Mouse (Mus musculus): ENCODE measurements around the gene Klf6.
A peak's percentile ranks its signal among the peaks of the same experiment; 100 is the strongest.

Gene Klf6

GRCm38 (mm10) chr13:5863408-5863891 is 2.2 kb downstream of the Klf6 start:
- DNase-seq (ENCODE audit: low read depth): peak; percentile 87

GRCm38 (mm10) chr13:5864265-5865097 is 3.2 kb downstream of the Klf6 start:
- DNase-seq (ENCODE audit: low read depth): peak; percentile 60

GRCm38 (mm10) chr13:5865098-5865415 is 3.8 kb downstream of the Klf6 start:
- no peak for DNase-seq (ENCODE audit: low read depth)

GRCm38 (mm10) chr13:5866091-5866490 is 4.8 kb downstream of the Klf6 start:
- DNase-seq (ENCODE audit: low read depth): no peak

- no peak for DNase-seq (ENCODE audit: low read depth)
Observed at GRCm38 (mm10) chr13:5866532-5866931, 5.2 kb downstream of the Klf6 start.

- no peak for DNase-seq (ENCODE audit: low read depth)
Observed at GRCm38 (mm10) chr13:5868376-5868775, 7.1 kb downstream of the Klf6 start.

- no peak for DNase-seq (ENCODE audit: low read depth)
Observed at GRCm38 (mm10) chr13:5869433-5869832, 8.2 kb downstream of the Klf6 start.

GRCm38 (mm10) chr13:5869842-5870241 is 8.6 kb downstream of the Klf6 start:
- DNase-seq (ENCODE audit: low read depth): no peak

- DNase-seq (ENCODE audit: low read depth): peak; percentile 73
Observed at GRCm38 (mm10) chr13:5870382-5871272, 9.3 kb downstream of the Klf6 start.

- DNase-seq (ENCODE audit: low read depth): no peak
Observed at GRCm38 (mm10) chr13:5871414-5871813, 10.1 kb downstream of the Klf6 start.

- peak; percentile 51 for DNase-seq (ENCODE audit: low read depth)
Observed at GRCm38 (mm10) chr13:5873681-5874080, 12.4 kb downstream of the Klf6 start.

- DNase-seq (ENCODE audit: low read depth): peak; percentile 85
Observed at GRCm38 (mm10) chr13:5875478-5875877, 14.2 kb downstream of the Klf6 start.

- DNase-seq (ENCODE audit: low read depth): no peak
Observed at GRCm38 (mm10) chr13:5878748-5879147, 17.5 kb downstream of the Klf6 start.

- DNase-seq (ENCODE audit: low read depth): peak; percentile 67
Observed at GRCm38 (mm10) chr13:5886810-5887209, 25.5 kb downstream of the Klf6 start.

GRCm38 (mm10) chr13:5888164-5888563 is 26.9 kb downstream of the Klf6 start:
- peak; percentile 55 for DNase-seq (ENCODE audit: low read depth)

- DNase-seq (ENCODE audit: low read depth): no peak
Observed at GRCm38 (mm10) chr13:5888731-5889130, 27.4 kb downstream of the Klf6 start.

- DNase-seq (ENCODE audit: low read depth): no peak
Observed at GRCm38 (mm10) chr13:5890035-5890434, 28.8 kb downstream of the Klf6 start.

GRCm38 (mm10) chr13:5892684-5893447 is 31.6 kb downstream of the Klf6 start:
- no peak for DNase-seq (ENCODE audit: low read depth)

GRCm38 (mm10) chr13:5894910-5895309 is 33.6 kb downstream of the Klf6 start:
- DNase-seq (ENCODE audit: low read depth): no peak

- no peak for DNase-seq (ENCODE audit: low read depth)
Observed at GRCm38 (mm10) chr13:5895851-5896250, 34.6 kb downstream of the Klf6 start.

- DNase-seq (ENCODE audit: low read depth): no peak
Observed at GRCm38 (mm10) chr13:5897176-5897959, 36.1 kb downstream of the Klf6 start.

Data from 416B (cell line).